Mouse (Mus musculus) lung, postnatal 10 days (tissue): ENCODE measurements around the gene Acoxl.

ENCODE experiments used
- DNase-seq: peaks from one replicate; pipeline ENCODE4 v3.0.0; 2021

The Acoxl gene

GRCm38 (mm10) chr2:128152845-128153550 lies 314.3 kb downstream of the Acoxl start:
- no peak for DNase-seq

GRCm38 (mm10) chr2:128153551-128153910 lies 314.9 kb downstream of the Acoxl start:
- no peak for DNase-seq

- no peak for DNase-seq
These were observed 316.9 kb downstream of the Acoxl start for GRCm38 (mm10) chr2:128155412-128156066.

GRCm38 (mm10) chr2:128156067-128156462 lies 317.4 kb downstream of the Acoxl start:
- DNase-seq, result no peak

- no peak for DNase-seq
These were observed 318.1 kb downstream of the Acoxl start for GRCm38 (mm10) chr2:128156557-128157412.

- no peak for DNase-seq
These were observed 320.2 kb downstream of the Acoxl start for GRCm38 (mm10) chr2:128158734-128159410.

- DNase-seq, result no peak
These were observed 321.0 kb downstream of the Acoxl start for GRCm38 (mm10) chr2:128159619-128160125.

- DNase-seq, result no peak
These were observed 324.5 kb downstream of the Acoxl start for GRCm38 (mm10) chr2:128163177-128163576.

- peak; percentile 17 for DNase-seq
These were observed 328.1 kb downstream of the Acoxl start for GRCm38 (mm10) chr2:128166623-128167423.

GRCm38 (mm10) chr2:128167930-128168329 lies 329.3 kb downstream of the Acoxl start:
- no peak for DNase-seq

- DNase-seq, result no peak
These were observed 330.8 kb downstream of the Acoxl start for GRCm38 (mm10) chr2:128169486-128169885.

GRCm38 (mm10) chr2:128169972-128170371 lies 331.3 kb downstream of the Acoxl start:
- peak; percentile 34 for DNase-seq

- DNase-seq, result no peak
These were observed 331.9 kb downstream of the Acoxl start for GRCm38 (mm10) chr2:128170614-128171013.

- DNase-seq, result peak; percentile 68
These were observed 333.6 kb downstream of the Acoxl start for GRCm38 (mm10) chr2:128172266-128172665.
